Mouse (Mus musculus) left cerebral cortex, adult 9 months (tissue): ENCODE data around the gene Phf2.

ENCODE experiments used
- DNase-seq, 2 experiments: peaks; one replicate each; pipeline ENCODE4 v3.0.0; 2022; ENCODE audit warnings: low spot score in 2 of 2

Gene Phf2

GRCm38 (mm10) chr13:48858054-48858453 lies 12.9 kb downstream of the Phf2 start:
- no peak for DNase-seq

GRCm38 (mm10) chr13:48857246-48857932 lies 13.5 kb downstream of the Phf2 start:
- DNase-seq, result no peak

GRCm38 (mm10) chr13:48853947-48854346 lies 17.0 kb downstream of the Phf2 start:
- no peak for DNase-seq

- DNase-seq, result no peak
Measured at GRCm38 (mm10) chr13:48853475-48853874, 17.4 kb downstream of the Phf2 start.

- no peak for DNase-seq
Measured at GRCm38 (mm10) chr13:48852859-48853258, 18.1 kb downstream of the Phf2 start.

GRCm38 (mm10) chr13:48851719-48852118 lies 19.2 kb downstream of the Phf2 start:
- no peak for DNase-seq

GRCm38 (mm10) chr13:48850771-48851170 lies 20.1 kb downstream of the Phf2 start:
- DNase-seq, result no peak

- no peak for DNase-seq
Measured at GRCm38 (mm10) chr13:48850326-48850725, 20.6 kb downstream of the Phf2 start.

- DNase-seq, result no peak
Measured at GRCm38 (mm10) chr13:48849155-48849554, 21.8 kb downstream of the Phf2 start.

- DNase-seq, result no peak
Measured at GRCm38 (mm10) chr13:48845308-48845707, 25.6 kb downstream of the Phf2 start.

- DNase-seq, result no peak
Measured at GRCm38 (mm10) chr13:48843530-48843929, 27.4 kb downstream of the Phf2 start.

GRCm38 (mm10) chr13:48841905-48842592 lies 28.9 kb downstream of the Phf2 start:
- DNase-seq, result no peak

GRCm38 (mm10) chr13:48838284-48838683 lies 32.6 kb downstream of the Phf2 start:
- DNase-seq, result no peak

- DNase-seq, result no peak
Measured at GRCm38 (mm10) chr13:48837537-48837936, 33.4 kb downstream of the Phf2 start.

GRCm38 (mm10) chr13:48830528-48831250 lies 40.2 kb downstream of the Phf2 start:
- no peak for DNase-seq

- no peak for DNase-seq
Measured at GRCm38 (mm10) chr13:48829780-48830179, 41.1 kb downstream of the Phf2 start.

GRCm38 (mm10) chr13:48822871-48823270 lies 48.0 kb downstream of the Phf2 start:
- DNase-seq, result no peak

- DNase-seq, result no peak
Measured at GRCm38 (mm10) chr13:48822288-48822687, 48.6 kb downstream of the Phf2 start.

GRCm38 (mm10) chr13:48819131-48819530 lies 51.8 kb downstream of the Phf2 start:
- no peak for DNase-seq

GRCm38 (mm10) chr13:48814406-48814805 lies 56.5 kb downstream of the Phf2 start:
- no peak for DNase-seq

- no peak for DNase-seq
Measured at GRCm38 (mm10) chr13:48810991-48811390, 59.9 kb downstream of the Phf2 start.

GRCm38 (mm10) chr13:48810274-48810823 lies 60.6 kb downstream of the Phf2 start:
- no peak for DNase-seq
